Mouse (Mus musculus) stomach, postnatal 0 days (tissue): ENCODE data around the gene Plbd2.

Experiments used
- CTCF ChIP-seq: IDR thresholded peaks from 2 replicates; pipeline ENCODE4 v1.5.1; 2016; ENCODE audit warnings: antibody characterized with exemption, low read depth, mild to moderate bottlenecking, moderate library complexity
- EP300 ChIP-seq: optimal IDR thresholded peaks from 2 replicates; pipeline ENCODE3; 2016; ENCODE audit warnings: antibody characterized with exemption

GRCm38 (mm10) chr5:120493873-120494395, 9.5 kb downstream of the Plbd2 start:
- TF ChIP-seq CTCF (no peak), EP300 (no peak)
